Mouse (Mus musculus) hindbrain, postnatal 0 days (tissue): ENCODE measurements at regions not wholly inside any gene's neighbourhood (a gene's known extent, or its start where the extent isn't known, plus 50 kb on each side); places are given as distances from the start of the nearest gene placed in this dataset.
A peak's percentile ranks its signal among the peaks of the same experiment; 100 is the strongest.

Source experiments
- ATAC-seq: fragments of 200-750 bp; cut with Nextera tagmentation; 2 replicates; pipeline ENCODE4 v1.8.0; 2017; ENCODE audit warnings: mild to moderate bottlenecking, moderate TSS enrichment, moderate library complexity
- DNase-seq: peaks from one replicate; pipeline ENCODE4 v3.0.0-alpha.2; 2015; ENCODE audit warnings: low spot score
- H3K27ac ChIP-seq: fragments of 300-500 bp; sonication (generic); 2 replicates; pipeline ENCODE4 v1.5.1; 2014; ENCODE audit warnings: mild to moderate bottlenecking
- H3K27me3 ChIP-seq: fragments of 300-500 bp; sonication (generic); 2 replicates; pipeline ENCODE4 v1.6.1; 2014; ENCODE audit warnings: low read length, mixed read lengths; ENCODE audit not compliant: insufficient read depth
- H3K36me3 ChIP-seq: fragments of 300-500 bp; sonication (generic); 2 replicates; pipeline ENCODE4 v1.6.1; 2014; ENCODE audit warnings: low read length, mixed read lengths; ENCODE audit not compliant: insufficient read depth
- H3K4me1 ChIP-seq: fragments of 300-500 bp; sonication (generic); 2 replicates; pipeline ENCODE4 v1.6.1; 2014; ENCODE audit warnings: antibody characterized with exemption, low read length, mixed read lengths; ENCODE audit not compliant: insufficient read depth
- H3K4me2 ChIP-seq: fragments of 300-500 bp; sonication (generic); 2 replicates; pipeline ENCODE4 v1.6.1; 2014; ENCODE audit warnings: low read depth, mild to moderate bottlenecking, low read length, moderate library complexity, mixed read lengths
- H3K4me3 ChIP-seq: fragments of 300-500 bp; sonication (generic); 2 replicates; pipeline ENCODE4 v1.5.1; 2014; ENCODE audit warnings: low read length
- H3K9ac ChIP-seq: fragments of 300-500 bp; sonication (generic); replicated peaks from 2 replicates; pipeline ENCODE4 v1.6.1; 2014; ENCODE audit warnings: mild to moderate bottlenecking, low read length, moderate library complexity, mixed read lengths
- H3K9me3 ChIP-seq: fragments of 300-500 bp; sonication (generic); 2 replicates; pipeline ENCODE4 v1.6.1; 2016; ENCODE audit warnings: low read length, mixed read lengths
- CTCF ChIP-seq: IDR thresholded peaks from 2 replicates; pipeline ENCODE4 v1.5.1; 2016; ENCODE audit warnings: antibody characterized with exemption, control low read depth, low read depth
- WGBS: fragments of 180-500 bp; shearing (Covaris S2); extraction: QIAGEN DNeasy Blood & Tissue Kit; methylation state at CpG from one replicate; pipeline ENCODE4 v1.1.7; 2014; 5-methylcytosine and 5-hydroxymethylcytosine counted together

- DNase-seq, result no peak
- H3K4me1 ChIP-seq, result no peaks in the 10 kb centered on the region
Observed at GRCm38 (mm10) chr10:104367219-104367618, 173.4 kb downstream of the Gm4340 start.

GRCm38 (mm10) chr10:104374567-104374966, 180.7 kb downstream of the Gm4340 start:
- ATAC-seq, result peak; percentile 62; the same call in 1 of the 2 replicates
- TF ChIP-seq CTCF, result no peak
- Histone ChIP-seq H3K4me1 (no peaks in the 10 kb centered on the region), H3K27me3 (no peaks in the 10 kb centered on the region), H3K9me3 (no peaks in the 10 kb centered on the region), H3K36me3 (no peaks in the 10 kb centered on the region), H3K4me3 (no peak overlapping the region), H3K4me2 (no peak overlapping the region), H3K27ac (no peak overlapping the region), H3K9ac (no peak overlapping the region)
- DNase-seq, result peak; percentile 29
- 52% methylated on average over 1 of the region's 1 CpGs for WGBS

More at GRCm38 (mm10) chr10:104367219-104367618, 173.4 kb downstream of the Gm4340 start:
- H3K27me3 ChIP-seq, result no peaks in the 10 kb centered on the region
- no peak overlapping the region for H3K4me2 ChIP-seq
- 86% methylated on average over 2 of the region's 2 CpGs for WGBS
- no peak for ATAC-seq
- H3K9me3 ChIP-seq, result no peaks in the 10 kb centered on the region
- no peaks in the 10 kb centered on the region for H3K36me3 ChIP-seq
- TF ChIP-seq CTCF, result no peak
- H3K9ac ChIP-seq, result no peak overlapping the region
- H3K4me3 ChIP-seq, result no peak overlapping the region
- no peak overlapping the region for H3K27ac ChIP-seq

GRCm38 (mm10) chr10:104388254-104388653, 194.4 kb downstream of the Gm4340 start:
- TF ChIP-seq CTCF, result no peak
- 73% methylated on average over 2 of the region's 2 CpGs for WGBS
- H3K27me3 ChIP-seq, result no peaks in the 10 kb centered on the region
- no peak overlapping the region for H3K4me3 ChIP-seq
- no peak for ATAC-seq
- no peak overlapping the region for H3K9ac ChIP-seq
- H3K27ac ChIP-seq, result no peak overlapping the region
- H3K4me1 ChIP-seq, result no peaks in the 10 kb centered on the region
- H3K9me3 ChIP-seq, result no peaks in the 10 kb centered on the region
- H3K4me2 ChIP-seq, result no peak overlapping the region
- no peak for DNase-seq
- H3K36me3 ChIP-seq, result no peaks in the 10 kb centered on the region

- no peak overlapping the region for H3K27ac ChIP-seq
- no peaks in the 10 kb centered on the region for H3K36me3 ChIP-seq
- H3K27me3 ChIP-seq, result no peaks in the 10 kb centered on the region
- H3K9me3 ChIP-seq, result no peaks in the 10 kb centered on the region
- TF ChIP-seq CTCF, result no peak
- H3K4me2 ChIP-seq, result no peak overlapping the region
- DNase-seq (no peak), ATAC-seq (no peak)
- no peak overlapping the region for H3K9ac ChIP-seq
- 95% methylated on average over 1 of the region's 1 CpGs for WGBS
- H3K4me1 ChIP-seq, result no peaks in the 10 kb centered on the region
- H3K4me3 ChIP-seq, result no peak overlapping the region
Observed at GRCm38 (mm10) chr10:104395711-104396110, 201.9 kb downstream of the Gm4340 start.

- DNase-seq (no peak), ATAC-seq (no peak)
- H3K9me3 ChIP-seq, result no peaks in the 10 kb centered on the region
- no peak overlapping the region for H3K4me3 ChIP-seq
- no peak overlapping the region for H3K4me2 ChIP-seq
- no peaks in the 10 kb centered on the region for H3K27me3 ChIP-seq
- no peak overlapping the region for H3K27ac ChIP-seq
- no peaks in the 10 kb centered on the region for H3K4me1 ChIP-seq
- 43% methylated on average over 4 of the region's 4 CpGs for WGBS
- no peaks in the 10 kb centered on the region for H3K36me3 ChIP-seq
- TF ChIP-seq CTCF, result no peak
- no peak overlapping the region for H3K9ac ChIP-seq
Observed at GRCm38 (mm10) chr10:104408751-104409150, 214.9 kb downstream of the Gm4340 start.

- Histone ChIP-seq H3K4me1 (no peaks in the 10 kb centered on the region), H3K9ac (no peak overlapping the region), H3K4me3 (no peak overlapping the region), H3K27me3 (no peaks in the 10 kb centered on the region), H3K36me3 (no peaks in the 10 kb centered on the region), H3K9me3 (no peaks in the 10 kb centered on the region), H3K4me2 (no peak overlapping the region), H3K27ac (no peak overlapping the region)
- no peak for DNase-seq
- no peak for ATAC-seq
- no peak for TF ChIP-seq CTCF
Observed at GRCm38 (mm10) chr10:104422541-104422940, 228.7 kb downstream of the Gm4340 start.

GRCm38 (mm10) chr10:104423161-104423560, 229.3 kb downstream of the Gm4340 start:
- no peak for ATAC-seq
- WGBS, result 88% methylated on average over 4 of the region's 4 CpGs
- no peaks in the 10 kb centered on the region for H3K36me3 ChIP-seq
- no peak for DNase-seq
- H3K4me1 ChIP-seq, result no peaks in the 10 kb centered on the region
- no peak overlapping the region for H3K9ac ChIP-seq
- no peak overlapping the region for H3K4me2 ChIP-seq
- TF ChIP-seq CTCF, result no peak
- H3K9me3 ChIP-seq, result no peaks in the 10 kb centered on the region
- H3K27ac ChIP-seq, result no peak overlapping the region
- no peaks in the 10 kb centered on the region for H3K27me3 ChIP-seq
- no peak overlapping the region for H3K4me3 ChIP-seq
